Mouse (Mus musculus): ENCODE measurements at regions not wholly inside any gene's neighbourhood (a gene's known extent, or its start where the extent isn't known, plus 50 kb on each side); places are given as distances from the start of the nearest gene placed in this dataset.

GRCm38 (mm10) chr15:38569011-38569640 lies 1143.8 kb downstream of the 4930447A16Rik start:
- no peak for ATAC-seq (ENCODE audit: poor library complexity, severe bottlenecking)

- no peak for ATAC-seq (ENCODE audit: poor library complexity, severe bottlenecking)
Observed at GRCm38 (mm10) chr15:38570144-38570543, 1144.8 kb downstream of the 4930447A16Rik start.

- no peak for ATAC-seq (ENCODE audit: poor library complexity, severe bottlenecking)
Observed at GRCm38 (mm10) chr15:38570735-38571134, 1145.4 kb downstream of the 4930447A16Rik start.

- peak; percentile 72 for ATAC-seq (ENCODE audit: poor library complexity, severe bottlenecking)
Observed at GRCm38 (mm10) chr15:38572652-38573051, 1147.3 kb downstream of the 4930447A16Rik start.

- ATAC-seq (ENCODE audit: poor library complexity, severe bottlenecking) = no peak
Observed at GRCm38 (mm10) chr15:38574447-38574846, 1149.1 kb downstream of the 4930447A16Rik start.

GRCm38 (mm10) chr15:38575254-38575653 lies 1149.9 kb downstream of the 4930447A16Rik start:
- ATAC-seq (ENCODE audit: poor library complexity, severe bottlenecking) = no peak

- ATAC-seq (ENCODE audit: poor library complexity, severe bottlenecking) = no peak
Observed at GRCm38 (mm10) chr15:38577691-38578090, 1152.3 kb downstream of the 4930447A16Rik start.

GRCm38 (mm10) chr15:38579481-38579880 lies 1154.1 kb downstream of the 4930447A16Rik start:
- ATAC-seq (ENCODE audit: poor library complexity, severe bottlenecking) = no peak

GRCm38 (mm10) chr15:38583500-38583899 lies 1158.1 kb downstream of the 4930447A16Rik start:
- ATAC-seq (ENCODE audit: poor library complexity, severe bottlenecking) = no peak

- no peak for ATAC-seq (ENCODE audit: poor library complexity, severe bottlenecking)
Observed at GRCm38 (mm10) chr15:38584425-38584824, 1159.1 kb downstream of the 4930447A16Rik start.

- no peak for ATAC-seq (ENCODE audit: poor library complexity, severe bottlenecking)
Observed at GRCm38 (mm10) chr15:38585610-38586009, 1160.3 kb downstream of the 4930447A16Rik start.

- no peak for ATAC-seq (ENCODE audit: poor library complexity, severe bottlenecking)
Observed at GRCm38 (mm10) chr15:38586594-38586993, 1161.2 kb downstream of the 4930447A16Rik start.

GRCm38 (mm10) chr15:38588268-38588667 lies 1162.9 kb downstream of the 4930447A16Rik start:
- no peak for ATAC-seq (ENCODE audit: poor library complexity, severe bottlenecking)

GRCm38 (mm10) chr15:38589010-38589409 lies 1163.7 kb downstream of the 4930447A16Rik start:
- no peak for ATAC-seq (ENCODE audit: poor library complexity, severe bottlenecking)

- no peak for ATAC-seq (ENCODE audit: poor library complexity, severe bottlenecking)
Observed at GRCm38 (mm10) chr15:38589675-38590074, 1164.3 kb downstream of the 4930447A16Rik start.

- ATAC-seq (ENCODE audit: poor library complexity, severe bottlenecking) = no peak
Observed at GRCm38 (mm10) chr15:38594095-38594494, 1168.7 kb downstream of the 4930447A16Rik start.

- no peak for ATAC-seq (ENCODE audit: poor library complexity, severe bottlenecking)
Observed at GRCm38 (mm10) chr15:38594747-38595146, 1169.4 kb downstream of the 4930447A16Rik start.

- no peak for ATAC-seq (ENCODE audit: poor library complexity, severe bottlenecking)
Observed at GRCm38 (mm10) chr15:38595820-38596219, 1170.5 kb downstream of the 4930447A16Rik start.

GRCm38 (mm10) chr15:38597458-38597857 lies 1172.1 kb downstream of the 4930447A16Rik start:
- no peak for ATAC-seq (ENCODE audit: poor library complexity, severe bottlenecking)

GRCm38 (mm10) chr15:38601436-38601835 lies 1176.1 kb downstream of the 4930447A16Rik start:
- peak; percentile 65 for ATAC-seq (ENCODE audit: poor library complexity, severe bottlenecking)

GRCm38 (mm10) chr15:38602187-38602870 lies 1177.0 kb downstream of the 4930447A16Rik start:
- ATAC-seq (ENCODE audit: poor library complexity, severe bottlenecking) = peak; percentile 94

GRCm38 (mm10) chr15:38603918-38604317 lies 1178.6 kb downstream of the 4930447A16Rik start:
- no peak for ATAC-seq (ENCODE audit: poor library complexity, severe bottlenecking)
